Comparison of ENCODE assay signal across 10 mouse cellular contexts in genomic region chr5:72601006-72601405, GRCm38 (mm10). TPM values are rescaled to one million over a fixed set of nuclear protein-coding genes. Genes with fewer than 3 reads are reported as not detected.
DNase-seq lines count a peak whose midpoint lies in the region; ATAC-seq and TF ChIP-seq lines count a peak whose summit lies in the region.
"Had no signal": no experiment of that assay in that cellular context is flagged by ENCODE, and none has a peak within 500 bp of the region (broad histone marks: within the 10 kb centered on the region; RNA-seq: fewer than 3 reads in every experiment).

No protein-coding gene starts in this region.

- intact Hi-C loops in heart, postnatal 10 days (cut with DNase I), result loop anchor here (2.0 kb wide), 1 partner anchor 250 kb away; no protein-coding TSS in a partner anchor

- no peak overlapping the region for H3K27ac ChIP-seq in cortical plate, adult 2 months (ENCODE audit: insufficient read depth, low read length)
- no peak overlapping the region for H3K27ac ChIP-seq in midbrain, embryonic 14.5 days (replicated peaks; ENCODE audit: low read depth, low read length)

- H3K9me3 ChIP-seq in midbrain, embryonic 14.5 days (ENCODE audit: control insufficient read depth, low read length), result no peaks in the 10 kb centered on the region

- peak; percentile 10 to 32 for DNase-seq in layer of hippocampus, adult 8-10 months (ENCODE audit: low spot score in 2 of 2)
- no peak for DNase-seq in layer of hippocampus, adult 9-11 months
- peak; percentile 66 for DNase-seq in MEL-GATA-1-ER (ENCODE audit: extremely low read depth, low read depth)
- DNase-seq in heart, postnatal 10 days, result peak; percentile 56 to 70
- peak; percentile 3 for DNase-seq in layer of hippocampus, adult 9-10 months (ENCODE audit: low spot score)
- peak; percentile 57 for DNase-seq in midbrain, embryonic 14.5 days
- DNase-seq in thymus, postnatal 4 days, result peak; percentile 73

- peak; percentile 34; the same call in 1 of the 2 replicates for ATAC-seq in midbrain, embryonic 14.5 days (ENCODE audit: low FRiP score, low TSS enrichment)

- no peaks in the 10 kb centered on the region for H3K27me3 ChIP-seq in midbrain, embryonic 14.5 days (ENCODE audit: control insufficient read depth, insufficient read depth, low read length)

- no peak for TF ChIP-seq POLR2A in cortical plate, adult 2 months (IDR thresholded peaks at IDR 0.05; ENCODE audit: extremely low read depth, insufficient read depth, low read length)

- H3K36me3 ChIP-seq in midbrain, embryonic 14.5 days (ENCODE audit: control insufficient read depth, insufficient read depth, low read length), result no peaks in the 10 kb centered on the region

- no peak overlapping the region for H3K4me2 ChIP-seq in midbrain, embryonic 14.5 days (ENCODE audit: low read length)

- H3K9ac ChIP-seq in midbrain, embryonic 14.5 days (replicated peaks; ENCODE audit: low read length), result no peak overlapping the region

- WGBS in midbrain, embryonic 14.5 days, result 13% methylated on average over 5 of the region's 5 CpGs

- TF ChIP-seq CTCF in cortical plate, adult 2 months (IDR thresholded peaks at IDR 0.05; ENCODE audit: extremely low read depth, insufficient read depth, low read length), result 0 out of 2 replicates have a peak, but pooled peaks have one; percentile 30

- no peak overlapping the region for H3K4me3 ChIP-seq in cortical plate, adult 2 months (ENCODE audit: insufficient read depth, low read length)
- H3K4me3 ChIP-seq in midbrain, embryonic 14.5 days (replicated peaks; ENCODE audit: low read depth, low read length), result no peak overlapping the region

- H3K4me1 ChIP-seq in cortical plate, adult 2 months (ENCODE audit: control insufficient read depth, insufficient read depth, low read length), result no peaks in the 10 kb centered on the region
- H3K4me1 ChIP-seq in midbrain, embryonic 14.5 days (ENCODE audit: control insufficient read depth, insufficient read depth, low read length), result no peaks in the 10 kb centered on the region

RNA-seq across cellular contexts. Expression of gene Gm5868, which starts 13.7 kb away (rescaled TPM):
- under 1 TPM in 1 of 4 experiments, not detected in 3; 0.33 TPM for total RNA-seq in layer of hippocampus, adult 8-10 months (2022)
- not detected in 2 replicates for polyA plus RNA-seq in cortical plate, adult 2 months (2012; rRNA removed)
- not detected for total RNA-seq in heart, postnatal 10 days (2021)
- 4.7 and 6.3 TPM in 2 replicates for polyA plus RNA-seq in midbrain, embryonic 14.5 days (2014; fragmentation: Nextera tagmentation; extraction: Ambion mirVana)

RNA-seq across cellular contexts. Expression of gene Zar1, which starts 20.0 kb away (rescaled TPM):
- total RNA-seq in layer of hippocampus, adult 8-10 months (2022), result not detected
- 0.15 and 0.17 TPM in 2 replicates for polyA plus RNA-seq in cortical plate, adult 2 months (2012; rRNA removed)
- total RNA-seq in heart, postnatal 10 days (2021), result not detected
- polyA plus RNA-seq in midbrain, embryonic 14.5 days (2014; fragmentation: Nextera tagmentation; extraction: Ambion mirVana), result 3.5 and 4.5 TPM in 2 replicates

RNA-seq across cellular contexts. Expression of gene Nfxl1, which starts 41.5 kb away (rescaled TPM):
- 10 to 100 TPM; 14.4 to 16.5 (median 15.0) TPM for total RNA-seq in layer of hippocampus, adult 8-10 months (2022)
- 7.5 and 7.7 TPM in 2 replicates for polyA plus RNA-seq in cortical plate, adult 2 months (2012; rRNA removed)
- total RNA-seq in heart, postnatal 10 days (2021), result 1 to 10 TPM; 9.4 to 9.7 TPM
- polyA plus RNA-seq in midbrain, embryonic 14.5 days (2014; fragmentation: Nextera tagmentation; extraction: Ambion mirVana), result 14.3 and 19.2 TPM in 2 replicates

RNA-seq across cellular contexts. Expression of gene Cnga1, which starts 43.1 kb away (rescaled TPM):
- not detected for total RNA-seq in layer of hippocampus, adult 8-10 months (2022)
- not detected in 2 replicates for polyA plus RNA-seq in cortical plate, adult 2 months (2012; rRNA removed)
- not detected for total RNA-seq in heart, postnatal 10 days (2021)
- 0.12 TPM in 1 of 2 replicates, not detected in the other for polyA plus RNA-seq in midbrain, embryonic 14.5 days (2014; fragmentation: Nextera tagmentation; extraction: Ambion mirVana)
- polyA plus RNA-seq: frontal cortex, adult 2 months; neural tube, embryonic 14.5 days had no signal

RNA-seq across cellular contexts. Expression of gene Nipal1, which starts 46.6 kb away (rescaled TPM):
- not detected for total RNA-seq in layer of hippocampus, adult 8-10 months (2022)
- not detected in 2 replicates for polyA plus RNA-seq in cortical plate, adult 2 months (2012; rRNA removed)
- total RNA-seq in heart, postnatal 10 days (2021), result not detected
- polyA plus RNA-seq in midbrain, embryonic 14.5 days (2014; fragmentation: Nextera tagmentation; extraction: Ambion mirVana), result 0.19 and 1.6 TPM in 2 replicates
